Mouse (Mus musculus) right cerebral cortex, adult 2 months (tissue): ENCODE results near the gene Hecw1.
"Not testable (repeated sequence)": the region's sequence is repeated elsewhere in the genome, so short reads cannot be mapped to it uniquely, and the experiment has no call there.

Experiments
- DNase-seq, 2 experiments: peaks; one replicate each; pipeline ENCODE4 v3.0.0; 2021 to 2022; ENCODE audit warnings: low spot score in 2 of 2

Hecw1 gene

GRCm38 (mm10) chr13:14374470-14374869 lies 148.6 kb downstream of the Hecw1 start:
- DNase-seq = no peak

GRCm38 (mm10) chr13:14365546-14365945 lies 157.5 kb downstream of the Hecw1 start:
- no peak for DNase-seq

- no peak for DNase-seq
Observed at GRCm38 (mm10) chr13:14327252-14327651, 195.8 kb downstream of the Hecw1 start.

GRCm38 (mm10) chr13:14306617-14307016 lies 216.4 kb downstream of the Hecw1 start:
- no peak for DNase-seq

- no peak for DNase-seq
Observed at GRCm38 (mm10) chr13:14304103-14304502, 218.9 kb downstream of the Hecw1 start.

GRCm38 (mm10) chr13:14302921-14303320 lies 220.1 kb downstream of the Hecw1 start:
- no peak for DNase-seq

GRCm38 (mm10) chr13:14290016-14290415 lies 233.0 kb downstream of the Hecw1 start:
- DNase-seq = no peak

GRCm38 (mm10) chr13:14271476-14271875 lies 251.6 kb downstream of the Hecw1 start:
- DNase-seq = peak; percentile 27 to 30

GRCm38 (mm10) chr13:14260939-14261338 lies 262.1 kb downstream of the Hecw1 start:
- not testable (repeated sequence) for DNase-seq

- no peak for DNase-seq
Observed at GRCm38 (mm10) chr13:14245946-14246345, 277.1 kb downstream of the Hecw1 start.

- DNase-seq = no peak
Observed at GRCm38 (mm10) chr13:14179669-14180068, 343.4 kb downstream of the Hecw1 start.

- DNase-seq = no peak
Observed at GRCm38 (mm10) chr13:14177989-14178388, 345.0 kb downstream of the Hecw1 start.
